ENCODE assay signal across 10 mouse cellular contexts in genomic region chr10:84584451-84585293, GRCm38 (mm10). TPM values are rescaled to one million over a fixed set of nuclear protein-coding genes. Genes with fewer than 3 reads are reported as not detected.
DNase-seq lines count a peak whose midpoint lies in the region; ATAC-seq and TF ChIP-seq lines count a peak whose summit lies in the region.
"Had no signal": no experiment of that assay in that cellular context is flagged by ENCODE, and none has a peak within 500 bp of the region (broad histone marks: within the 10 kb centered on the region; RNA-seq: fewer than 3 reads in every experiment).

No protein-coding gene starts in this region.

- no peak for ATAC-seq in liver, embryonic 11.5 days (replicated peaks; ENCODE audit: low FRiP score)
- ATAC-seq in common myeloid progenitor, adult 5-6 weeks (replicated peaks; ENCODE audit: low read depth, poor library complexity, severe bottlenecking) = peak; percentile 77
- ATAC-seq in neutrophil, adult 5-6 weeks (ENCODE audit: extremely low read depth, insufficient number of reproducible peaks, low FRiP score, poor library complexity, severe bottlenecking) = peak; percentile 54

- H3K27ac ChIP-seq in liver, embryonic 11.5 days (ENCODE audit: low read depth, low read length) = no peak overlapping the region
- no peak overlapping the region for H3K27ac ChIP-seq in MEL (ENCODE audit: control insufficient read depth, low read depth, low read length)
- H3K27ac ChIP-seq in layer of hippocampus, adult 2 months = no peak overlapping the region
- H3K27ac ChIP-seq: hindbrain, embryonic 15.5 days had no signal

- TF ChIP-seq CTCF in MEL (IDR thresholded peaks at IDR 0.05 in 2 of 3, conservative IDR thresholded peaks at IDR 0.05 in 1 of 3; ENCODE audit: control insufficient read depth in 1 of 3, insufficient read depth in 1 of 3, low read depth in 2 of 3, low read length in 3 of 3, poor library complexity in 1 of 3, severe bottlenecking in 1 of 3) = no peak
- TF ChIP-seq CTCF in layer of hippocampus, adult 2 months (conservative IDR thresholded peaks at IDR 0.05) = no peak

- no peak for TF ChIP-seq POLR2A in MEL (IDR thresholded peaks at IDR 0.05; ENCODE audit: control insufficient read depth in 1 of 2, insufficient read depth in 1 of 2, low read depth in 1 of 2, low read length in 2 of 2, poor library complexity in 1 of 2)

- no peaks in the 10 kb centered on the region for H3K36me3 ChIP-seq in liver, embryonic 11.5 days (ENCODE audit: control insufficient read depth, insufficient read depth, low read length)
- H3K36me3 ChIP-seq in MEL (ENCODE audit: control insufficient read depth in 1 of 2, insufficient read depth in 2 of 2, low read length in 2 of 2) = peaks cover 0 to under 1% of the 10 kb centered on the region in 2 experiments; a peak in 2 of 4 replicates
- H3K36me3 ChIP-seq: hindbrain, embryonic 15.5 days had no signal

- no peaks in the 10 kb centered on the region for H3K79me2 ChIP-seq in MEL (ENCODE audit: control insufficient read depth, insufficient read depth, low read length, poor library complexity)

- peak; percentile 12 for DNase-seq in liver
- DNase-seq in liver, embryonic 11.5 days (ENCODE audit: low spot score) = no peak
- DNase-seq in MEL (ENCODE audit: low read depth, low spot score) = peak; percentile 16
- DNase-seq in frontal cortex, postnatal 36 days (ENCODE audit: low spot score in 2 of 2) = no peak
- no peak for DNase-seq in layer of hippocampus, adult 2 months (ENCODE audit: low spot score in 2 of 2)
- DNase-seq: cerebellum, adult 11 months; kidney, postnatal 4 days had no signal

- no peaks in the 10 kb centered on the region for H3K4me1 ChIP-seq in liver, embryonic 11.5 days (replicated peaks; ENCODE audit: control insufficient read depth, insufficient read depth, low read length)
- H3K4me1 ChIP-seq in MEL (ENCODE audit: control insufficient read depth in 1 of 2, insufficient read depth in 2 of 2, low read length in 2 of 2) = peaks cover 0 to 3% of the 10 kb centered on the region in 2 experiments; a peak in 2 of 4 replicates
- H3K4me1 ChIP-seq: hindbrain, embryonic 15.5 days had no signal

- no peak overlapping the region for H3K4me2 ChIP-seq in liver, embryonic 11.5 days
- H3K4me2 ChIP-seq: hindbrain, embryonic 15.5 days had no signal

- no peak for TF ChIP-seq RAD21 in MEL (IDR thresholded peaks at IDR 0.05; ENCODE audit: low read depth, low read length)

- H3K27me3 ChIP-seq in liver, embryonic 11.5 days (replicated peaks; ENCODE audit: control insufficient read depth, insufficient read depth, low read length) = no peaks in the 10 kb centered on the region
- no peaks in the 10 kb centered on the region for H3K27me3 ChIP-seq in MEL (ENCODE audit: control insufficient read depth in 1 of 2, insufficient read depth in 2 of 2, low read length in 2 of 2)
- H3K27me3 ChIP-seq: hindbrain, embryonic 15.5 days had no signal

- 57% methylated on average over 11 of the region's 11 CpGs for WGBS in liver, embryonic 11.5 days

- no peak overlapping the region for H3K9ac ChIP-seq in liver, embryonic 11.5 days (ENCODE audit: low read depth, low read length)
- no peak overlapping the region for H3K9ac ChIP-seq in MEL (ENCODE audit: control insufficient read depth, low read depth, low read length, poor library complexity, severe bottlenecking)
- H3K9ac ChIP-seq: hindbrain, embryonic 15.5 days had no signal

- no peak for TF ChIP-seq EP300 in MEL (IDR thresholded peaks at IDR 0.05; ENCODE audit: low read depth in 1 of 2, low read length in 2 of 2)

- no peak overlapping the region for H3K4me3 ChIP-seq in liver, embryonic 11.5 days (ENCODE audit: low read depth, low read length)
- no peak overlapping the region for H3K4me3 ChIP-seq in MEL (ENCODE audit: control insufficient read depth in 1 of 2, insufficient read depth in 1 of 2, low read depth in 2 of 2, low read length in 2 of 2)
- no peak overlapping the region for H3K4me3 ChIP-seq in layer of hippocampus, adult 2 months
- H3K4me3 ChIP-seq: hindbrain, embryonic 15.5 days had no signal

- H3K9me3 ChIP-seq in liver, embryonic 11.5 days (ENCODE audit: control insufficient read depth, low read length) = no peaks in the 10 kb centered on the region
- no peaks in the 10 kb centered on the region for H3K9me3 ChIP-seq in MEL (replicated peaks; ENCODE audit: insufficient read depth, low read length)
- H3K9me3 ChIP-seq: hindbrain, embryonic 15.5 days had no signal

TF ChIP-seq in MEL, 35 proteins besides CTCF, POLR2A, EP300 and RAD21:
- no peak for TF ChIP-seq MAFK (IDR thresholded peaks at IDR 0.05; ENCODE audit: borderline replicate concordance, low read depth, low read length)
- TF ChIP-seq CHD2 (IDR thresholded peaks at IDR 0.05; ENCODE audit: low read length) = no peak
- no peak for TF ChIP-seq POLR2AphosphoS5 (IDR thresholded peaks at IDR 0.05; ENCODE audit: borderline replicate concordance, low read depth, low read length)
- no peak for TF ChIP-seq MXI1 (IDR thresholded peaks at IDR 0.05; ENCODE audit: low read depth, low read length)
- TF ChIP-seq TCF12 (IDR thresholded peaks at IDR 0.05; ENCODE audit: low read depth, low read length) = no peak
- TF ChIP-seq HCFC1 (IDR thresholded peaks at IDR 0.05; ENCODE audit: low read depth, low read length) = no peak
- TF ChIP-seq ZC3H11A (IDR thresholded peaks at IDR 0.05; ENCODE audit: low read depth, low read length) = no peak
- no peak for TF ChIP-seq NELFE (IDR thresholded peaks at IDR 0.05; ENCODE audit: low read depth, low read length)
- no peak for TF ChIP-seq USF1 (IDR thresholded peaks at IDR 0.05; ENCODE audit: low read depth, low read length)
- TF ChIP-seq GABPA (IDR thresholded peaks at IDR 0.05; ENCODE audit: low read depth, low read length) = no peak

RNA-seq across cellular contexts. Expression of gene Tcp11l2, which starts 8.2 kb away (rescaled TPM):
- 4.7 and 5.7 TPM in 2 replicates for polyA plus RNA-seq in liver, embryonic 11.5 days (2014; fragmentation: Nextera tagmentation; extraction: Ambion mirVana)
- total RNA-seq in MEL (2012; rRNA removed) = 0.81 and 1.7 TPM in 2 replicates
- 1 to 10 TPM in 1 of 2 experiments, not detected in 1; 4.3 TPM for polyA plus RNA-seq in MEL (2012; ENCODE audit: insufficient read depth in 1 of 2, insufficient read length in 2 of 2, low read depth in 1 of 2, low replicate concordance in 2 of 2, missing spikeins in 1 of 2)
- 11.2 and 21.0 TPM in 2 replicates for total RNA-seq in common myeloid progenitor, adult 5-6 weeks (2017)
- 168 and 169 TPM in 2 replicates for total RNA-seq in neutrophil, adult 5-6 weeks (2017)
- total RNA-seq in layer of hippocampus, adult 2 months (2021) = 10 to 100 TPM; 27.3 to 29.4 TPM

RNA-seq across cellular contexts. Expression of gene Polr3b, which starts 37.4 kb away (rescaled TPM):
- 15.8 and 16.5 TPM in 2 replicates for polyA plus RNA-seq in liver, embryonic 11.5 days (2014; fragmentation: Nextera tagmentation; extraction: Ambion mirVana)
- 19.8 and 20.6 TPM in 2 replicates for total RNA-seq in MEL (2012; rRNA removed)
- 10 to 100 TPM in 1 of 2 experiments, not detected in 1; 24.2 TPM for polyA plus RNA-seq in MEL (2012; ENCODE audit: insufficient read depth in 1 of 2, insufficient read length in 2 of 2, low read depth in 1 of 2, low replicate concordance in 2 of 2, missing spikeins in 1 of 2)
- total RNA-seq in common myeloid progenitor, adult 5-6 weeks (2017) = 41.5 and 45.5 TPM in 2 replicates
- total RNA-seq in neutrophil, adult 5-6 weeks (2017) = 46.3 and 55.4 TPM in 2 replicates
- 10 to 100 TPM; 14.8 to 15.6 TPM for total RNA-seq in layer of hippocampus, adult 2 months (2021)

RNA-seq across cellular contexts. Expression of gene Ckap4, which starts 50.8 kb away (rescaled TPM):
- 39.4 and 41.5 TPM in 2 replicates for polyA plus RNA-seq in liver, embryonic 11.5 days (2014; fragmentation: Nextera tagmentation; extraction: Ambion mirVana)
- total RNA-seq in MEL (2012; rRNA removed) = 1.0 TPM in 2 replicates
- polyA plus RNA-seq in MEL (2012; ENCODE audit: insufficient read depth in 1 of 2, insufficient read length in 2 of 2, low read depth in 1 of 2, low replicate concordance in 2 of 2, missing spikeins in 1 of 2) = 1 to 10 TPM in 1 of 2 experiments, not detected in 1; 5.2 TPM
- total RNA-seq in common myeloid progenitor, adult 5-6 weeks (2017) = 32.7 and 35.9 TPM in 2 replicates
- total RNA-seq in neutrophil, adult 5-6 weeks (2017) = 40.4 and 43.1 TPM in 2 replicates
- total RNA-seq in layer of hippocampus, adult 2 months (2021) = 10 to 100 TPM; 20.2 to 20.3 TPM

Comparison
In these comparisons a context has a peak if more than half of its experiments do, and no peak if none do; other contexts are left out.
1. DNase-seq: peak in liver (single experiment) and MEL (single experiment); none in liver, embryonic 11.5 days (single experiment), frontal cortex, postnatal 36 days (0 of 2) and layer of hippocampus, adult 2 months (0 of 2).
2. RNA of gene Ckap4, which starts 50.8 kb away (total RNA-seq): 40.4 to 43.1 TPM in neutrophil, adult 5-6 weeks, 32.7 to 35.9 TPM in common myeloid progenitor, adult 5-6 weeks and 20.2 to 20.3 TPM in layer of hippocampus, adult 2 months; 1.0 TPM in MEL; every median in the first group is over 10 times any median in the second.